Mouse (Mus musculus) liver, adult 2 months (tissue): Measurements from ENCODE around the gene Ccdc30.

Experiments used
- CTCF ChIP-seq: fragments of 200-500 bp; IDR thresholded peaks from 2 replicates; pipeline ENCODE4 v1.5.1; 2011; ENCODE audit warnings: low read depth, low read length, control low read depth
- POLR2A ChIP-seq: fragments of 200-500 bp; IDR thresholded peaks from 2 replicates; pipeline ENCODE4 v1.6.1; 2011; ENCODE audit warnings: low read length, control low read depth; ENCODE audit not compliant: insufficient read depth; ENCODE audit errors: extremely low read depth

GRCm38 (mm10) chr4:119294415-119295133, 120.7 kb downstream of the Ccdc30 start, which contains the start of gene Ybx1:
- TF ChIP-seq CTCF (no peak), POLR2A (peak; percentile 45)
